Mouse (Mus musculus) heart, embryonic 11.5 days (tissue): ENCODE measurements around the gene Ddo. TPM values are rescaled to one million over a fixed set of nuclear protein-coding genes. Genes with fewer than 3 reads are reported as not detected.
A peak's percentile ranks its signal among the peaks of the same experiment; 100 is the strongest.

ENCODE experiments used
- ATAC-seq: fragments of 200-750 bp; cut with Nextera tagmentation; replicated peaks from 2 replicates; pipeline ENCODE4 v1.8.0; 2017; ENCODE audit warnings: moderate library complexity; ENCODE audit not compliant: insufficient number of reproducible peaks, low FRiP score, low TSS enrichment
- H3K27ac ChIP-seq: fragments of 300-500 bp; sonication (generic); 2 replicates; pipeline ENCODE4 v1.5.1; 2014; ENCODE audit warnings: mild to moderate bottlenecking, low read depth, low read length
- H3K27me3 ChIP-seq: fragments of 300-500 bp; sonication (generic); 2 replicates; pipeline ENCODE4 v1.6.1; 2014; ENCODE audit warnings: mild to moderate bottlenecking, low read length, mixed read lengths; ENCODE audit not compliant: control insufficient read depth, insufficient read depth
- H3K36me3 ChIP-seq: fragments of 300-500 bp; sonication (generic); 2 replicates; pipeline ENCODE4 v1.6.1; 2014; ENCODE audit warnings: mild to moderate bottlenecking, low read length, moderate library complexity, mixed read lengths; ENCODE audit not compliant: control insufficient read depth, insufficient read depth
- H3K4me1 ChIP-seq: fragments of 300-500 bp; sonication (generic); 2 replicates; pipeline ENCODE4 v1.6.1; 2014; ENCODE audit warnings: low read length; ENCODE audit not compliant: control insufficient read depth, insufficient read depth
- H3K4me2 ChIP-seq: fragments of 300-500 bp; sonication (generic); 2 replicates; pipeline ENCODE4 v1.6.1; 2014; ENCODE audit warnings: mild to moderate bottlenecking, moderate library complexity
- H3K4me3 ChIP-seq: fragments of 300-500 bp; sonication (generic); 2 replicates; pipeline ENCODE4 v1.5.1; 2014; ENCODE audit warnings: low read depth, low read length
- H3K9ac ChIP-seq: fragments of 300-500 bp; sonication (generic); 2 replicates; pipeline ENCODE4 v1.6.1; 2014; ENCODE audit warnings: mild to moderate bottlenecking, low read depth, low read length, moderate library complexity
- H3K9me3 ChIP-seq: fragments of 300-500 bp; sonication (generic); replicated peaks from 2 replicates; pipeline ENCODE4 v1.6.1; 2016; ENCODE audit warnings: low read length; ENCODE audit not compliant: control insufficient read depth
- WGBS: fragments of 180-500 bp; shearing (Covaris S2); extraction: QIAGEN DNeasy Blood & Tissue Kit; methylation state at CpG from one replicate; pipeline ENCODE4 v1.1.7; 2014; ENCODE audit not compliant: insufficient replicate concordance; 5-methylcytosine and 5-hydroxymethylcytosine counted together
- polyA plus RNA-seq: library from polyadenylated mRNA; unstranded; fragments of >200 nt; fragmentation: Nextera tagmentation; extraction: Ambion mirVana; gene quantifications from 2 replicates; pipeline ENCODE4 v1.2.1, GENCODE M21; 2014

The Ddo gene
- polyA plus RNA-seq, 1 experiment from 2014 or later: 5.3 TPM

DNA sequence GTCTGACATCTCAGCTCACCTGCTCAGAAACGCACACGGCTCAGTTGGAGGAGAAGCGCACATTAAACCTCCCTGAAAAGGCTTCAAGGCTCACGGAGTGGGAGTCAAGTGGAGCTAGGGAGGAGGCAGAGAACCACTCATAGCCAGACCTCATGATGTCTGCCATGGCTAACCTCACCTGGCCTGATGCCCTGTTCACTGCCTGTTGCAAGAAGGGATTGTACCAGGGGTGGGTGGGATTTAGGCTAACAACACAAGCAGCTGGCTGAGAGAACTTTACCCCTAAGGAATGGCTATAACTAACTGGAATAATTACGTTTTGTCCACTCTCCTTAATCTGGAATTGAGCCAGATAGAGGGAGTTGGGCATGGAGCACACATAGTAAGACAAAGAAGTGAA lies 646 bp downstream of the Ddo start:
- 75% methylated on average over 5 of the region's 5 CpGs for WGBS
- peak overlapping the region; percentile 17; the same call in 1 of the 2 replicates for H3K4me3 ChIP-seq
- H3K27ac ChIP-seq: peak overlapping the region; percentile 80

DNA sequence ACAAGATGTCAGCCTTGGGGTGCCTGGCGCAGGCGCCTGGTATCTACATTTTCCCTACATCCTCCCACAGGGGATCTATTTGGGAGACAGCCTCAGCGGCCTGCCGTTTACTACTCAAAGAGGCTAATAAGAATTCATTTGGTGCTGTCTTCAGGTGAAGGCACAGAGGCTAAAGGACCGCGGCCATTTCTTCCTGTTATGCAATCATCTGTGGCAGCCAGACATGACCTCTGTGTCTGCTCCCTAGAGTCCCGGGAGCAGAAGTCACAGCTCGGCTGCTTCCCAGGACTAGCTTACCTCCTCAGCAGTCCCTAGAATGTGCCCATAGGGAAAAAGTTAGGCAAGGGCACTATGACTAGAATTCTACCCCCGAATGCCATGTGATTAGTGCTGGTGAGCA lies 1.1 kb downstream of the Ddo start:
- Histone ChIP-seq H3K9me3 (0 out of 2 replicates have a peak, but pooled peaks cover 4% of the 10 kb centered on the region), H3K27ac (no peak overlapping the region), H3K4me1 (peaks cover 12% of the 10 kb centered on the region), H3K4me2 (no peak overlapping the region), H3K36me3 (no peaks in the 10 kb centered on the region), H3K27me3 (no peaks in the 10 kb centered on the region), H3K4me3 (no peak overlapping the region), H3K9ac (no peak overlapping the region)
- whole genome bisulfite sequencing: 72% methylated on average over 9 of the region's 9 CpGs
- ATAC-seq: no peak

More for the DNA sequence above, 646 bp downstream of the Ddo start:
- no peak overlapping the region for H3K9ac ChIP-seq
- H3K27me3 ChIP-seq: no peaks in the 10 kb centered on the region
- H3K4me1 ChIP-seq: peaks cover 12% of the 10 kb centered on the region
- H3K4me2 ChIP-seq: peak overlapping the region; percentile 50
- no peak for ATAC-seq
- 0 out of 2 replicates have a peak, but pooled peaks cover 4% of the 10 kb centered on the region for H3K9me3 ChIP-seq
- H3K36me3 ChIP-seq: no peaks in the 10 kb centered on the region

DNA sequence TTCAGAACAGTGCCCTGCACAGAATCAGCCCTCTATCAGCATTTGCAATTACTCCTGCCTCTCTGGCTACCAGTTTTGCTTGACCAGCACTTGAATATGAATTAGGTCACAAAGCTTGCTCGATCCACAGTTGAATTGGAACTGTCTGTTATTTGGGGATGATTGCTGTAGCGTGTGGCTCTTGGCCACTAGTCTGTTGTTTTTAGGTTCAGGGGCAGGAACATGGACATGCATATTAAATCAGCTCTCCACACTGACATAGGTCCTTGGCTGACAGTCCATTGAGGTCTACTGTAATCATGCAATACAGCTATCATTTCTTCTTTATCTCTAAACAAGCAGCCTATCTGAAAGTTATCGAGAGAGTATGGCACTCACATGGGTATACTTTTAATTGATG lies 2.3 kb downstream of the Ddo start:
- Histone ChIP-seq H3K9ac (no peak overlapping the region), H3K4me2 (no peak overlapping the region), H3K36me3 (no peaks in the 10 kb centered on the region), H3K27ac (no peak overlapping the region), H3K4me3 (no peak overlapping the region), H3K9me3 (0 out of 2 replicates have a peak, but pooled peaks cover 4% of the 10 kb centered on the region), H3K27me3 (no peaks in the 10 kb centered on the region), H3K4me1 (peaks cover 12% of the 10 kb centered on the region)
- 82% methylated on average over 3 of the region's 3 CpGs for WGBS
- no peak for ATAC-seq

DNA sequence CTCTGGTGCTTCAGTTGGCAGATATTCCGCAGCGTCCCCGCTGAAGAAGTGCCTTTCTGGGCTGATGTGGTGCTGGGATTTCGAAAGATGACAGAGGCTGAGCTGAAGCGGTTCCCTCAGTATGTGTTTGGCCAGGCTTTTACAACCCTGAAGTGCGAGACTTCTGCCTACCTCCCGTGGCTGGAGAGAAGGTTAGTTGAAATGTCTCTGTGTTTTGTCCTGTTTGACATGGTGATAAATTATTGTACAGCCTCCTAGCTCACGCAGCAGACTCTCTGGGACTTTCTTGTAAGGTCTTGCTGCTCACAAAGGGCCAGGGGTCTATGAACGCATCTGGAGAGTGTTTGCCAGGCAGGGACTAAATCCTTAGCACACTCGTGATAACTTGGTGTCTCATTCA lies 7.5 kb downstream of the Ddo start:
- H3K36me3 ChIP-seq: no peaks in the 10 kb centered on the region
- H3K27me3 ChIP-seq: no peaks in the 10 kb centered on the region
- H3K4me3 ChIP-seq: no peak overlapping the region
- H3K27ac ChIP-seq: 0 out of 2 replicates have a peak overlapping the region, but pooled peaks have one; percentile 58
- H3K4me2 ChIP-seq: no peak overlapping the region
- no peak overlapping the region for H3K9ac ChIP-seq
- H3K4me1 ChIP-seq: peaks cover 7% of the 10 kb centered on the region
- H3K9me3 ChIP-seq: no peaks in the 10 kb centered on the region
- ATAC-seq: no peak
- 23% methylated on average over 10 of the region's 10 CpGs for WGBS

DNA sequence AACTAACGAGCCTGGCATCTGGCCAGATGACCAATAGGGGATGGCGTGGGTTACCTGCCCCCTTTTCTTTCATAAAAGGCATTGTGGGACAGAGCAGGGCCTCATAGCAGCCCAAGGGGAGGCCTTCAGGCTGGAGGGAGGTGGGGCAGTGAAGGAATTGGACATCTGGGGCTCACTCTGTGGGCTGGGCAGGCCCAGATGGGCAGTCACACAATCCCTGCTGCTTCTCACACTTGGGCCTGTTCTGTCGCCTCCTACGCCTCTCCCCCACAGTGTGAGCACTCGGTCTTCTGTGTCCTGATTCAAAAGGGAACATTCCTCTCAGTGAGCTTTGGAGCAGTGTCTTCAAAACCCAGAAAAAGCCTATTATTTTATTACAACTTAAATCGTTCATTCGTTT lies 8.5 kb downstream of the Ddo start:
- H3K9ac ChIP-seq: no peak overlapping the region
- no peaks in the 10 kb centered on the region for H3K27me3 ChIP-seq
- WGBS: 58% methylated on average over 7 of the region's 7 CpGs
- no peak overlapping the region for H3K27ac ChIP-seq
- H3K4me3 ChIP-seq: no peak overlapping the region
- H3K4me2 ChIP-seq: no peak overlapping the region
- ATAC-seq: no peak
- H3K4me1 ChIP-seq: peaks cover 7% of the 10 kb centered on the region
- H3K9me3 ChIP-seq: no peaks in the 10 kb centered on the region
- H3K36me3 ChIP-seq: no peaks in the 10 kb centered on the region

DNA sequence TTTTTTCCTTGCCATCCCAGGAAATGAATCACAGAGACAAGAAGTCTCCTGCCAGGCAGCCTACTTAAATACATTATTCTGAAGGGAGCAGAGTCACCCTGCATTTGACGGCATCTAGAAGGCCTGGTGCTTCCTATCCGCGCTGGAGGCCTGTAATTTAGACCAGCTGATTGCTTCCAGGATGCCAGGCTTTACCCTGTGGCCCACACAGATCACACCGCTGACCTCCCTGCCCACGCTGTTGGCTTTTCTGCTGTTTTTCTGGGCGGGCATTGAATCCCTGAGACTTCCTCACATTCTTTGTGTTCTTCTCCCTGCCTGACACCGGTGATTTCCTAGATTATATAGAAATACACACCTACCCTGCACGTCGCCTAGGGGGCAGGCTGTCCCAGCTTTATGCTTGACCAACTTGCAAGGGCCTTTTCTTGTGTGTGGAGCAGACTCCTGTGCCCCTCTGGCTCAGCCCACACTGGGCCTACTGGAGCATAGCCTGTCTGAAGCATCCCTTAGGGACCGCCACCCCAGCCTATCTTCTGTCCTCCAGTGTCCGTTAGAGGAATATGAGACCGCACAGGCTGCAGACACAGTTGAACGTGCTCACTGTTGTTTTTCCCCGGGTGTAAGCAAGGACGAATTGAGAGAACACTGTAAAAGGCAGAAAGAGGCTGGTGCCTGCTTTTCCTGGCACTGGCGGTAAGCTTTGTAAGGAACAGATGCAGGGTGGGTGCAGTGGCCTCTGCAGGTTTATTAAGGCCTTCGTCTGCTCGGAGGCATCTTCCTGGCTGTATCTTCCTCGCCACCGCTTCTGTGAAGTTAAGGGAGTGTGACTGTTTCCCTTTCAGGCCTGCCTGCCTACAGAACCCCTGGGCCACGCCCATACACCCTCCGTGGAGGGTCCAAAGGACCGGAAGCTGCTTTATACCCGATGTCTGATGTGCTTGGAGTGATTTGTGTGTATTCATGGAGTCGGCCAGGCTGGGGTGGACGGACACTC lies 9.3 kb downstream of the Ddo start:
- H3K27me3 ChIP-seq: no peaks in the 10 kb centered on the region
- WGBS: 70% methylated on average over 26 of the region's 26 CpGs
- no peak overlapping the region for H3K9ac ChIP-seq
- H3K36me3 ChIP-seq: no peaks in the 10 kb centered on the region
- H3K9me3 ChIP-seq: no peaks in the 10 kb centered on the region
- no peak for ATAC-seq
- H3K27ac ChIP-seq: no peak overlapping the region
- no peak overlapping the region for H3K4me3 ChIP-seq
- H3K4me1 ChIP-seq: peaks cover 7% of the 10 kb centered on the region
- H3K4me2 ChIP-seq: no peak overlapping the region

DNA sequence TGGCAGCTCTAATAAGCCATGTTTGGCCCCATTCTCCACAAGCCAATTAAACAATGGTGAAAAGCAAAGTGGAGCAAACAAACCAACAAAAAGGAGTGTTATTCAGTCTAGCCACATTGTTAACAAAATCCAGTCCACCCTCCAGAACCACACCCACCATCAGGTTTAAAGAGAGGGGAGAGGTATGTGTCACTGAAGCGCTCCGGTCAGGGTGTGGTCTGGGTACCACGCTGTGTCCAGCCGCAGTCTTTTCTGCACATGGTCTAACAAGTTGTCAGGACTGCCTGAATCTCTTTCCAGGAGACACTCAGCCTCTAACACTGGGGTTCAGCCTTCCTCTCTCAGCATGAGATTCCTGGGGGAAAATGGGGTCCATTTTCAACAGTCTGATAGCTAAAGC lies 10.6 kb downstream of the Ddo start:
- WGBS: 77% methylated on average over 4 of the region's 4 CpGs
- Histone ChIP-seq H3K4me2 (no peak overlapping the region), H3K4me1 (peaks cover 7% of the 10 kb centered on the region), H3K4me3 (no peak overlapping the region), H3K27ac (no peak overlapping the region), H3K27me3 (no peaks in the 10 kb centered on the region), H3K9me3 (no peaks in the 10 kb centered on the region), H3K36me3 (no peaks in the 10 kb centered on the region), H3K9ac (no peak overlapping the region)
- ATAC-seq: no peak

DNA sequence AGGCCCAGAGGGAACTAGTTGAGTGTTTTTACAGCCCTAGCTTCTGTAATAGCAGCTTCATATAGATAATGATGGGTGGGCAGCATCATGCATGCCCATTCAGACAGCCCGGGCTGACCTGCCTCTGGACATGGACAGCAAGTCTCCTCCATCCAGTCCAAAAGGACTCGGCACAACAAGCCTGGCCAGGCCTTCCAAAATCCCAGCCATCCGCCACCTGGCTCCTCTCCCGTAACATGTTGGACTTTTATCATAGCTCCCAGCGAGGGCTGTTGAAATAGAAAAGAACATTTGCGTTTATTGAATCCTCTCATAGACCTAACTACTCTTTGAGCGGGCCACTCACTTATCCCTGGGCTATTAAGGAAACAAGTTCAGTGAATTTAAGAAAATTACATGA lies 12.1 kb downstream of the Ddo start:
- no peak overlapping the region for H3K27ac ChIP-seq
- H3K9ac ChIP-seq: no peak overlapping the region
- H3K9me3 ChIP-seq: no peaks in the 10 kb centered on the region
- H3K36me3 ChIP-seq: no peaks in the 10 kb centered on the region
- peaks cover 7% of the 10 kb centered on the region for H3K4me1 ChIP-seq
- ATAC-seq: no peak
- no peak overlapping the region for H3K4me2 ChIP-seq
- 91% methylated on average over 7 of the region's 7 CpGs for WGBS
- H3K4me3 ChIP-seq: no peak overlapping the region
- H3K27me3 ChIP-seq: no peaks in the 10 kb centered on the region
